Mouse (Mus musculus) C2C12 (cell line): ENCODE measurements around the gene Spint2.

Source experiments
- CEBPB ChIP-seq: IDR thresholded peaks from one replicate; pipeline ENCODE4 v1.6.1; 2011; ENCODE audit warnings: low read depth, mild to moderate bottlenecking, control low read depth, moderate library complexity
- CTCF ChIP-seq: IDR thresholded peaks from one replicate; pipeline ENCODE4 v1.5.1; 2011; ENCODE audit not compliant: control insufficient read depth, insufficient read depth, insufficient read length
- FOSL1 ChIP-seq: IDR thresholded peaks from one replicate; pipeline ENCODE4 v1.8.0; 2011; ENCODE audit warnings: mild to moderate bottlenecking, low read length; ENCODE audit not compliant: poor library complexity, insufficient read depth, severe bottlenecking
- MAX ChIP-seq: IDR thresholded peaks from one replicate; pipeline ENCODE4 v1.6.1; 2011; ENCODE audit warnings: mild to moderate bottlenecking, control low read depth
- MYOD1 ChIP-seq: IDR thresholded peaks from one replicate; pipeline ENCODE4 v1.6.1; 2011; ENCODE audit warnings: low read depth; ENCODE audit not compliant: control insufficient read depth, insufficient read length
- MYOG ChIP-seq: IDR thresholded peaks from one replicate; pipeline ENCODE4 v1.6.1; 2011; ENCODE audit not compliant: control insufficient read depth, insufficient read length; ENCODE audit errors: extremely low read depth
- USF1 ChIP-seq: IDR thresholded peaks from one replicate; pipeline ENCODE4 v1.6.1; 2011; ENCODE audit warnings: low read depth, mild to moderate bottlenecking, control low read depth, moderate library complexity

GRCm38 (mm10) chr7:29288079-29288478 lies 6.4 kb upstream of the Spint2 start:
- TF ChIP-seq CTCF (no peak), MYOD1 (no peak), MAX (no peak), CEBPB (no peak), FOSL1 (no peak), USF1 (no peak), MYOG (no peak)
